Mouse (Mus musculus) brain, embryonic 14.5 days (tissue): ENCODE results near the gene Tmem184b.

Experiments used
- CTCF ChIP-seq: fragments of 200-500 bp; IDR thresholded peaks from 2 replicates; pipeline ENCODE4 v1.5.1; 2012; ENCODE audit warnings: inconsistent platforms, mild to moderate bottlenecking, moderate library complexity, borderline replicate concordance; ENCODE audit not compliant: insufficient read depth, insufficient read length; ENCODE audit errors: extremely low read depth
- POLR2A ChIP-seq: fragments of 200-500 bp; IDR thresholded peaks from 2 replicates; pipeline ENCODE4 v1.6.1; 2012; ENCODE audit warnings: mild to moderate bottlenecking, inconsistent platforms, borderline replicate concordance; ENCODE audit not compliant: poor library complexity, insufficient read depth, insufficient read length, severe bottlenecking; ENCODE audit errors: extremely low read depth

DNA sequence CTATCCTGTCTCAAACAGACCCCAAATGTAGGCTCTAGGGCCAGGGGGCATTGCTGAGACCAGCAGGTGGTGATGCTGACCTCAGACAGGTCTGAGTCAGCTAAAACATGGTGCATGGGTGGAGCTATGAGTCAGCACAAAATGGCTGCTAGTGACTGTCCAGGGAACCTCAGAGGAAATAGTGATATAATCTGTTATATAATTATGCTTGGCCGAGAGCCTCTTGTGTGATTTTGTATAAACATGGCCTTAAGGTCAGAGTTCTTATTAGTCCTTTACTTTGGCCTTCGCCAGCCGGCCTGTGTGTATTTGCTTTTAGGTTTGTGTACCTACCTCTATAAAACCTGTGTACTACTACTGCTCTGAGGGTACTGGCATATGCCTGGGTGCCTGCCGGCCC lies 70.0 kb downstream of the Tmem184b start:
- TF ChIP-seq CTCF (no peak), POLR2A (no peak)
